Mouse (Mus musculus): ENCODE measurements around the gene Alkbh2.

DNA sequence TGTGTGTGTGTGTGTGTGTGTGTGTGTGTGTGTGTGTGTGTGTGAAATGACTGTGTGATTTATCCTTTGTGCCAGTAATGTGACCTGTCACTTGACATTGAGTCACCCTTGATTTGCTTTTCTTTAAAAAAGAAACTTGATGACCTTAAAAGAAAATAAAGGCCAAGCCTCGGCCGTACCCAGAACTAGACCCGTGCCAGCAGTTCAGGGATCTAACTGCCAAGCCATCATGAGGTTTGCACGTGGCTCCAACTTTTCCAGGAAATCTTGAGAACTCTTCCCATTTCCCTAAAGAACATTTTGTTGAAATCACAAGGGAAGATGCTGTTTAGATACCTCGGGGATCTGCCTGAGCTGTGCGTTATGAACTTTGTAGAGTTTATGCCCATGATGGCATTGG, 33.4 kb upstream of the Alkbh2 start:
- TF ChIP-seq MAX (IDR thresholded peaks at IDR 0.05; ENCODE audit: low read depth), result no peak
- TF ChIP-seq POLR2A (IDR thresholded peaks at IDR 0.05; ENCODE audit: insufficient read length, low read depth), result no peak
- no peak for TF ChIP-seq E2F4 (IDR thresholded peaks at IDR 0.05; ENCODE audit: insufficient read depth)

Data from myocyte (in vitro differentiated cells).